1 mouse cellular context compared by ENCODE assay signal in the genomic region with DNA sequence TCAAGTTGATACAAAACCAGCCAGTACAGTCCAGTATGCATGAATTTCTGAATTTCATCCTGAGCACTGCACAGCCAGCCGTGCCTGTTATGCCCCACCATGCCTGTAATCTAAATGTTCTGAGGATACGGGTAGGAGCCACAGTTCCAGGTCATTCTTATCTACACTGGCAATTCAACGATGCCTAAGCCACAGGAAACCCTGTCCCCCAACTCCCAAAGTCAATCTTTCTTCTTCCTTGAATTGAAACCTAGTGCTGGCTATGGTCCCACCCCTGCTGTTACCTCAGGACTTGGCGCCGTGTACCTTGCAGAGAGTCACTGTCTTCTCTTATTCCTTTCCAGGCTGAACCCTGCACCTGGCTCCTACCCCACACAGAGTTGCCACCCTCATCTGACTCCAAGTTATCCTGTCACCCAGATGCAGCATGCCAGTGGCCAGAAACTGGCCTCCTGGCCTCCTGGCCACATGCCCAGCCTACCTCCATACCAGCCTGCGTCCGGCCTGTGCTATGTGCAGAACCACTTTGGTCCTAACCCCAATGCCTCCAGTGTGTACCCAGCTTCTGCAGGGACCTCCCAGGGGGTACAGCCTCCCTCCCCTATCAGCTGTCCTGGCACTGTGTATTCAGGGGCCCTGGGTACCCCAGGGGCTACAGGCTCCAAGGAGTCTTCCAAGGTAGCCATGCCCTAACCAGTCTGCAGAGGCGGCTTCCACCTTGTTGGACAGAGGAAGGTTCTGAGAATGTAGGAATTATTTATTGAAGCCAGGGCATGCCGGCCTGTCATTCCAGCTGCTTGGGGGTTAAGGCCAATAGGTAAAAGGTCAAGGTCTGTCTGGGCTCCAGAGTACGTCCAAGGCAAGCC.
TF ChIP-seq lines count a peak whose summit lies in the region.

No protein-coding gene starts in this region.

TF ChIP-seq in MEL, 35 proteins besides CTCF, POLR2A, EP300 and RAD21 (continued from another document):
- TF ChIP-seq MAFK (IDR thresholded peaks at IDR 0.05; ENCODE audit: borderline replicate concordance, low read depth, low read length), result peak; percentile 27; the same call in 1 of the 2 replicates
